Mouse (Mus musculus) urinary bladder, adult 18-20 months (tissue): ENCODE measurements at regions not wholly inside any gene's neighbourhood (a gene's known extent, or its start where the extent isn't known, plus 50 kb on each side); places are given as distances from the start of the nearest gene placed in this dataset.

Experiments
- DNase-seq, 2 experiments: peaks; one replicate each; pipeline ENCODE4 v3.0.0; 2022; ENCODE audit warnings: low spot score in 2 of 2, mixed read lengths in 2 of 2

- no peak for DNase-seq
Observed at GRCm38 (mm10) chr4:123991223-123991622, 73.4 kb upstream of the 4930535I16Rik start.

DNA sequence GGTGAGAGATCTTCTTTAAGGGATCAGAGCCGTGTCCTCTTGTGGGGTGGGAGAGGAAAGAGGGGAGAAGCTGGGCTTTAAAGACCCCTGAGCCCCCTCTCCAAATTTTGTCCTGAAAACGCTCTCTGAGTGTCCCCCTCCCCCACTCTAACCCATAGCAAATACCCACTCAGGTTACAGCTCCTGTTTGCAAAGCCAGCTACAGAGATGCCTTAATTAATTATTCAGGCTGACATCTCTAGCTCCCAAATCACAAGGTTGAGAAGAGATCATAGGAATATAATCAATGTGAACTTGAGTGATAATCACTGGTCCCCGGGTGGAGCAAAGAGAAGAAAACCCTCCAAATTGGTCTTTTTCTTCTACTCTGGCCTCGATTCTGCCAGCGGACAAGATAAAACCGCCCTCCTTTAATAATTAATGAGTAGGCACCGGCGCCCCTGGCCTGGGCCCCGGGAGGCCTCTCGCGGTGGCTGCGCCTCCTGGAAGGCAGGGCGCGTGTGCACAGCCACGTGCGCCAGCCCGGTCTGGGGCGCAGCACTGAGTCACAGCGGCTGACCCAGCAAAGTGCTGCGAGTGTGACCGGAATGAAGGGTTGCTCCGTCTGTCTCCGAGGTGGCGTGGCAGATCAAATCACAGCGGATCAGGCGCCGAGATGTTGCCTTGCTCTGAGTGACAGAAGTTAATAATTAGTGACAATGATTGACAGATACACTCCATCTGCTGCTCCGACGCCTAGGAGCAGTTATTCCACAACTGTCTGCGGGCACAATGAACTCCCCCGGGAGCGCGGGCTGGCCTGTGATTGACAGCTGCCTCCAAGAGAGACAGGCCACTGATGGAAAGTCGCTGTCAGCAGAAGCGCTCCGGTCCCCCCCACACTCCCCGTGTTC is 72.7 kb upstream of the 4930535I16Rik start:
- DNase-seq: peak; percentile 25 to 33
